8 mouse cellular contexts compared by ENCODE assay signal in the genomic region with DNA sequence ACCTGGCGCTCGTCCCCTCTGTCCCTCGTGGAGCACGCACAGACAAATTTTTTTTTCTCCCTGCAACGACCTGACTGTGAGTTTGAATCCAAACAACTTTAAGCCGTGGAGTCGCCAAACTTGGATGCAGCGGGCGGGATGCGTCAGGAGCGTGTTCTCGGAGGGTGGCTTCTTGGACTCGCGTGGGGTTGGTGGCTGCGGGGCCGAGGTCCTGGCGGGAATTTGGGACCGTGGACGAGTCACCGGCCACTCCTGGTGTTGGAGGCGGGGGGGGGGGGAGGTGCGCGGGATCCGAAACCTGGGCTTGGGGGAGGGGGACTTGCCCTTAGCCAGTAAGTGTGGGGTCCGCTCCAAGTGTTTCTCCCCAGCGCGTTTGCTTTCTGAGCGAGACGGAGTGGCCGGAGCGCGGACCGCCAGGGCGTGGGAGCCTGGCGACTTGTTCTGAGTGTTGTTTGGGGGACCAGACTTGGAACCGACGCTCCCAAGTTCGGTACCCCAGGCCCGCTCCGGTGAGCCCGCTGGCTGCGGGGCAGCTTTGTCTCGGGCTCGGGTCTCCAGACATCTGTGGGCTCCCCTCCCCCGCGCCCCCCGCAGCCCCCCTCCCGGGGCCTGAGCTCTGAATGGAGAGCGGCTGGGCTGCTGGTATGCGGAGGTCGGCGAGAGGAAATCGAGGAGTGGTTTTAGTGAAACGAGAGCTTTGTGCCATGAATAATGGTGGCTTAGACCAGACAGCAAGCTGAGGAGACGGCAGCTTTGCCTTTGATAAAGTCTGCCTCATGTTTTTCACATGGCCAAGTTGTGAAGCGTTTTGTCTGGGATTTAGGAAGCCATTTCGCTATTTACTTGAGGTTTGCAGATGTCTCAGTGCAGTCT. TPM values are rescaled to one million over a fixed set of nuclear protein-coding genes. Genes with fewer than 3 reads are reported as not detected.
A peak's percentile ranks its signal among the peaks of the same experiment; 100 is the strongest.
DNase-seq lines count a peak whose midpoint lies in the region; ATAC-seq and TF ChIP-seq lines count a peak whose summit lies in the region.

No protein-coding gene starts in this region.

- no peaks in the 10 kb centered on the region for H3K36me3 ChIP-seq in heart, postnatal 0 days (replicated peaks; ENCODE audit: control insufficient read depth, insufficient read depth, low read length)
- no peaks in the 10 kb centered on the region for H3K36me3 ChIP-seq in spleen, adult 2 months (ENCODE audit: control insufficient read depth, insufficient read depth, low read length)

- no peak for TF ChIP-seq CTCF in bone marrow, adult 2 months (IDR thresholded peaks at IDR 0.05; ENCODE audit: control insufficient read depth, insufficient read depth, low read length)
- no peak for TF ChIP-seq CTCF in embryonic fibroblast, embryonic 13.5 days (IDR thresholded peaks at IDR 0.05; ENCODE audit: borderline replicate concordance, insufficient read depth, low read length)
- TF ChIP-seq CTCF in heart, postnatal 0 days (IDR thresholded peaks at IDR 0.05; ENCODE audit: low read depth), result no peak
- TF ChIP-seq CTCF in spleen, adult 2 months (IDR thresholded peaks at IDR 0.05; ENCODE audit: extremely low read depth, insufficient read depth, insufficient read length, insufficient replicate concordance), result no peak

- H3K4me2 ChIP-seq in heart, postnatal 0 days (ENCODE audit: low read depth, low read length), result peak overlapping the region; percentile 70

- peak overlapping the region; percentile 79 for H3K27ac ChIP-seq in bone marrow, adult 2 months (ENCODE audit: control insufficient read depth, insufficient read depth, low read depth, low read length, poor library complexity)
- H3K27ac ChIP-seq in embryonic fibroblast, embryonic 13.5 days (ENCODE audit: insufficient read depth, low read length), result peak overlapping the region; percentile 68
- H3K27ac ChIP-seq in heart, postnatal 0 days (ENCODE audit: low read depth), result peak overlapping the region; percentile 97
- H3K27ac ChIP-seq in spleen, adult 2 months (ENCODE audit: insufficient read depth, low read length), result peak overlapping the region; percentile 69

- no peak for TF ChIP-seq EP300 in heart, postnatal 0 days (IDR thresholded peaks at IDR 0.05; ENCODE audit: low read depth)

- H3K4me3 ChIP-seq in bone marrow, adult 2 months (replicated peaks; ENCODE audit: control insufficient read depth, low read depth, low read length), result peak overlapping the region; percentile 95
- H3K4me3 ChIP-seq in embryonic fibroblast, embryonic 13.5 days (ENCODE audit: insufficient read depth, low read length), result peak overlapping the region; percentile 100
- H3K4me3 ChIP-seq in heart, postnatal 0 days (ENCODE audit: low read depth, low read length), result peak overlapping the region; percentile 93
- H3K4me3 ChIP-seq in spleen, adult 2 months (ENCODE audit: extremely low read depth, insufficient read depth, insufficient read length), result peak overlapping the region; percentile 98

- peak overlapping the region; percentile 86 for H3K9ac ChIP-seq in heart, postnatal 0 days (replicated peaks; ENCODE audit: low read depth, low read length)

- peaks cover 5% of the 10 kb centered on the region for H3K4me1 ChIP-seq in bone marrow, adult 2 months (ENCODE audit: control insufficient read depth, insufficient read depth, low read length)
- peaks cover 10% of the 10 kb centered on the region; the same call in 1 of the 2 replicates for H3K4me1 ChIP-seq in embryonic fibroblast, embryonic 13.5 days (ENCODE audit: control insufficient read depth, insufficient read depth, low read length)
- peaks cover 29% of the 10 kb centered on the region for H3K4me1 ChIP-seq in heart, postnatal 0 days (ENCODE audit: control insufficient read depth, insufficient read depth)
- peaks cover 16% of the 10 kb centered on the region; the same call in 1 of the 2 replicates for H3K4me1 ChIP-seq in spleen, adult 2 months (ENCODE audit: control insufficient read depth, insufficient read depth, insufficient read length)

- peak; percentile 46 for DNase-seq in cerebellum, adult 11 months
- peak; percentile 30 for DNase-seq in heart, postnatal 0 days (ENCODE audit: low spot score)
- DNase-seq in kidney, postnatal 4 days, result peak; percentile 77 to 87
- peak; percentile 65 to 68 for DNase-seq in lung, postnatal 4 days
- peak in 1 of 2 experiments; percentile 30 for DNase-seq in spleen, adult 2 months (ENCODE audit: low read depth in 1 of 2, low spot score in 2 of 2)

- under 1% methylated on average over 57 of the region's 57 CpGs for WGBS in bone marrow, adult 2 months
- under 1% methylated on average over 56 of the region's 57 CpGs for WGBS in heart, postnatal 0 days
- under 1% methylated on average over 55 of the region's 57 CpGs for WGBS in spleen, adult 2 months

- no peak for ATAC-seq in cerebellum, adult (ENCODE audit: insufficient number of reproducible peaks, low FRiP score, low TSS enrichment)
- peak; percentile 7; the same call in 1 of the 2 replicates for ATAC-seq in heart, postnatal 0 days (ENCODE audit: insufficient read depth, low read depth)

- no peaks in the 10 kb centered on the region for H3K27me3 ChIP-seq in heart, postnatal 0 days (ENCODE audit: control insufficient read depth, insufficient read depth, low read length)
- H3K27me3 ChIP-seq in spleen, adult 2 months (ENCODE audit: control insufficient read depth, insufficient read depth, low read length), result no peaks in the 10 kb centered on the region

- H3K9me3 ChIP-seq in heart, postnatal 0 days (replicated peaks; ENCODE audit: control insufficient read depth, low read length), result no peaks in the 10 kb centered on the region

- TF ChIP-seq POLR2A in bone marrow, adult 2 months (IDR thresholded peaks at IDR 0.05; ENCODE audit: borderline replicate concordance, control insufficient read depth, low read depth, low read length), result no peak
- TF ChIP-seq POLR2A in embryonic fibroblast, embryonic 13.5 days (IDR thresholded peaks at IDR 0.05; ENCODE audit: low read depth, low read length), result no peak
- no peak for TF ChIP-seq POLR2A in spleen, adult 2 months (IDR thresholded peaks at IDR 0.05; ENCODE audit: low read depth, low read length)

RNA-seq across cellular contexts. Expression of a gene that starts 5.1 kb away (rescaled TPM):
- 105 and 150 TPM in 2 replicates for polyA plus RNA-seq in bone marrow, adult 2 months (2011; ENCODE audit: insufficient read depth, insufficient read length, low replicate concordance, missing spikeins)
- polyA plus RNA-seq in embryonic fibroblast, embryonic 13.5 days (2011; ENCODE audit: insufficient read length, low read depth, missing spikeins), result 1,011 and 1,281 TPM in 2 replicates
- 720 and 857 TPM in 2 replicates for total RNA-seq in heart, postnatal 0 days (2014; rRNA removed; ENCODE audit: low replicate concordance)
- 203 and 214 TPM in 2 replicates for polyA plus RNA-seq in heart, postnatal 0 days (2015; fragmentation: Nextera tagmentation; extraction: Ambion mirVana)
- polyA plus RNA-seq in spleen, adult 2 months (2012; rRNA removed), result 44.7 and 62.5 TPM in 2 replicates
